Mouse (Mus musculus) heart, postnatal 0 days (tissue): Measurements from ENCODE around the gene Shank1. TPM values are rescaled to one million over a fixed set of nuclear protein-coding genes. Genes with fewer than 3 reads are reported as not detected.

ENCODE experiments used
- ATAC-seq: fragments of 200-750 bp; cut with Nextera tagmentation; 2 replicates; pipeline ENCODE4 v1.8.0; 2017; ENCODE audit warnings: low read depth, moderate number of reproducible peaks, moderate library complexity; ENCODE audit not compliant: insufficient read depth
- DNase-seq: peaks from one replicate; pipeline ENCODE4 v3.0.0-alpha.2; 2016; ENCODE audit warnings: low spot score
- H3K27ac ChIP-seq: fragments of 300-500 bp; sonication (generic); 2 replicates; pipeline ENCODE4 v1.5.1; 2014; ENCODE audit warnings: low read depth, mild to moderate bottlenecking
- H3K27me3 ChIP-seq: fragments of 300-500 bp; sonication (generic); 2 replicates; pipeline ENCODE4 v1.6.1; 2014; ENCODE audit warnings: low read length, mixed read lengths; ENCODE audit not compliant: control insufficient read depth, insufficient read depth
- H3K36me3 ChIP-seq: fragments of 300-500 bp; sonication (generic); replicated peaks from 2 replicates; pipeline ENCODE4 v1.6.1; 2014; ENCODE audit warnings: low read length, mixed read lengths; ENCODE audit not compliant: control insufficient read depth, insufficient read depth
- H3K4me1 ChIP-seq: fragments of 300-500 bp; sonication (generic); 2 replicates; pipeline ENCODE4 v1.6.1; 2014; ENCODE audit warnings: antibody characterized with exemption; ENCODE audit not compliant: control insufficient read depth, insufficient read depth
- H3K4me2 ChIP-seq: fragments of 300-500 bp; sonication (generic); 2 replicates; pipeline ENCODE4 v1.6.1; 2014; ENCODE audit warnings: low read depth, mild to moderate bottlenecking, low read length, moderate library complexity
- H3K4me3 ChIP-seq: fragments of 300-500 bp; sonication (generic); 2 replicates; pipeline ENCODE4 v1.5.1; 2014; ENCODE audit warnings: low read depth, low read length
- H3K9ac ChIP-seq: fragments of 300-500 bp; sonication (generic); replicated peaks from 2 replicates; pipeline ENCODE4 v1.6.1; 2014; ENCODE audit warnings: low read depth, low read length, mixed read lengths
- H3K9me3 ChIP-seq: fragments of 300-500 bp; sonication (generic); replicated peaks from 2 replicates; pipeline ENCODE4 v1.6.1; 2016; ENCODE audit warnings: low read length; ENCODE audit not compliant: control insufficient read depth
- CTCF ChIP-seq: IDR thresholded peaks from 2 replicates; pipeline ENCODE4 v1.5.1; 2016; ENCODE audit warnings: antibody characterized with exemption, control low read depth, low read depth
- EP300 ChIP-seq: IDR thresholded peaks from 2 replicates; pipeline ENCODE4 v1.6.1; 2016; ENCODE audit warnings: antibody characterized with exemption, low read depth
- WGBS: fragments of 180-500 bp; shearing (Covaris S2); extraction: QIAGEN DNeasy Blood & Tissue Kit; methylation state at CpG from one replicate; pipeline ENCODE4 v1.1.7; 2014; 5-methylcytosine and 5-hydroxymethylcytosine counted together
- polyA plus RNA-seq: library from polyadenylated mRNA; unstranded; fragments of >200 nt; fragmentation: Nextera tagmentation; extraction: Ambion mirVana; gene quantifications from 2 replicates; pipeline ENCODE4 v1.2.1, GENCODE M21; 2015
- total RNA-seq: library from RNA; depleted of rRNA; stranded (reverse); fragments of >200 nt; gene quantifications from 2 replicates; pipeline ENCODE4 v1.2.3, GENCODE M21; 2014; ENCODE audit warnings: low replicate concordance

Gene Shank1
- total and polyA plus RNA-seq, 2 experiments from 2014 or later: 0.36 to 0.61 TPM

DNA sequence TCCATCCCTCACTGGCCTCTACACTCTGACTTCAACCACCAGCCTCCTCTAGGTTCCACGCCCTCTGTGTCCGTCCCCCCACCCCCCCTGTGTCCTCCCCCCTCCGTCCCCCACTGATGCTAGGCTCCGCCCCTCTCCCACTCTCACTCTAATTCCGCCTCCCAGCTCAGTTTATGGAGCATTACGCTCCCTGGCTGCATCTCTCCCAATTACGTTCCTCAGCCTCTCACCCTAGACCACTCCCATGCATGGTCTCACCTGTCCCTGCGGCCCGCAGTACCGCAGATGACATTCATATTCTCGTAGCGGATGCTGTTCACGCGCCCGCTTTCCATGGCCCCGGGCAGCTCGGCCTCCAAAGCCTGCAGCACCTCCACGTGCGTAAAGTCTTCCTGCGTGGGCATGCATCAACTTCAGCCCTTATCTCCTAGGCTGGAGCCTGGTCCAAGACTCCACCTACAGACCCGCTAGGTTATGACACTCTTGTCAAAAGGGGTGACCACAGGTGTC lies 50.8 kb downstream of the Shank1 start:
- H3K36me3 ChIP-seq: no peaks in the 10 kb centered on the region
- peak overlapping the region; percentile 86; the same call in 1 of the 2 replicates for H3K4me2 ChIP-seq
- no peak overlapping the region for H3K4me3 ChIP-seq
- H3K9me3 ChIP-seq: no peaks in the 10 kb centered on the region
- H3K4me1 ChIP-seq: peaks cover 7% of the 10 kb centered on the region; the same call in 1 of the 2 replicates
- H3K27ac ChIP-seq: no peak overlapping the region
- no peak for TF ChIP-seq CTCF
- TF ChIP-seq EP300: no peak
- H3K27me3 ChIP-seq: peaks cover 32% of the 10 kb centered on the region
- 0 out of 2 replicates have a peak, but pooled peaks have one; percentile 3 for ATAC-seq
- no peak for DNase-seq
- H3K9ac ChIP-seq: no peak overlapping the region
- whole genome bisulfite sequencing: 11% methylated on average over 21 of the region's 21 CpGs

DNA sequence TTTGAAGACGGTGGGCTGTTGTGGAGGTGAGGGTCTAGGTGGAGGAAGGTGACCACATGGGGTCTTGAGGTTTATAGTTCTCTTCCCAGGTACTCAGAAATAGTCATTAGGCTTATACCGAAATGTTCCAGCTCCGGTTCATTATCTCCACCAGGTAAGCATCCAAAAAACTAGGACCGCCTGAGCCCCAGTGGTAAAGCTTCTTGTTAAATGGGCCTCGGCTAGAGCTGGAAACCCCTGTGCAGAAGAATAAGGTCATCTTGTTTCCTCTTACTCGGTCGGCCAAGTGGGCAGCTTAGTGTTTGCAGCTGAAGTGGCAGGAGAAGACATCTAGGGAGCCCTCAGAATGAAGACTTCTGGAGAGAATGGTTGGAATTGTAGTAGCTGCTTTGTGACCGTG lies 62.6 kb downstream of the Shank1 start:
- ATAC-seq: no peak
- Histone ChIP-seq H3K27ac (no peak overlapping the region), H3K36me3 (no peaks in the 10 kb centered on the region), H3K4me3 (no peak overlapping the region), H3K9ac (no peak overlapping the region), H3K4me2 (no peak overlapping the region), H3K9me3 (no peaks in the 10 kb centered on the region), H3K27me3 (no peaks in the 10 kb centered on the region), H3K4me1 (peaks cover 6% of the 10 kb centered on the region; the same call in 1 of the 2 replicates)
- TF ChIP-seq CTCF: no peak
- no peak for TF ChIP-seq EP300
- WGBS: 87% methylated on average over 8 of the region's 8 CpGs
- DNase-seq: no peak

DNA sequence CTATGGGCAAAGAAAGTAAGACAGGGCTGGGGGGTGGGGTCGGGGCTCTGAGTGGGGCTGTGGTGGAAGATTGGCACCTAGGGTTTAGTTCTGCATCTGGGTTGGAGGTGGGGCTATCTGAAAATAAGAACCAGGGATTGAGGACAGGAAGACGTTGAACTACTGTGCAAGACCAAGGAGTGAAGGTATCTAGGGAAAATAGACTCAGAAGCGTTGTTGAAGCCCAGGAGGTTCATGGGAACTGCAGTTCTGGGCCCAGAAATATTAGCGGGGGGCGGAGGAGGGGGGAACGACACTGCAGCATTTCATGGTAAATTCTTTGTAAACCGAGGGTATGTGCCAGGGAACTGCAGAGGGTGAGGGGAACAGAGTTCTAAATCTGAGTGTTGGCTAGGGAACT lies 63.4 kb downstream of the Shank1 start:
- Histone ChIP-seq H3K27ac (no peak overlapping the region), H3K9ac (no peak overlapping the region)
- ATAC-seq: no peak

DNA sequence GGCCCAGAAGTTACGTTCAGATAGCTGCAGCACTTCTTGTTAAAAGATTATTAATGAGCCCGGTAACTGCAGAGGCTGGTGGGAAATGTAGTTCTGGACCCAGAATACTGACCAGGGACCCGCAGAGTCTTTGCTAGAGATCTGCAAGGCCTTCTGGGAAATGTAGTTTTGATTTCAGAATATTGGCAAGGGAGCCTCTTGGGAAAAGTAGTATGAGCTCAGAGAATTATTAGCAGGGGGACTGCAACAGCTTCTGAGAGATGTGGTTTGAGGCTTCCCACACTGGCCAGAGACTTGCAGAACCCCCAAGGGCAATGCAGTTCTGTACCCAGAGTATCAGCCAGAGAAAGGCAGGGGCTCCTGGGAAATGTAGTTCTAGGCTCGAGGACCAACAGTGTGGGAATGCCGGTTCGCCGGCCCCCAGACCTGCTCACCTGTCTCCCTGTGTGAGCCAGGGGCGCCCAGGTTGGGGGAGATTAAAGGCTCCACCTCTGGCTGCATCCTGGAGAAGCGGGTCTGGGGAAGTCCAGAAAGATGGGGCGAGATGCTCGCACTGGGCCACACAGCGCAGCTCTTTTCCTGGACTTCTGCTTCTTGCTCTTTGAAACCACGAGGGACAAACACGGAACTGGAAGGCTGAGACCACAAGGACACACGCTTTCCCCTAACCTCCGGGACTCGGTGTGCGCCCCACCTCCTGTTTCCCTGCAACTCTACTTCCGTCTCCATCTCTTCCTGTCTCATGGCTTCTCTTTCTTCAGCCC lies 64.0 kb downstream of the Shank1 start:
- Histone ChIP-seq H3K4me1 (peaks cover 13% of the 10 kb centered on the region), H3K9me3 (no peaks in the 10 kb centered on the region), H3K27me3 (no peaks in the 10 kb centered on the region), H3K9ac (peak overlapping the region; percentile 27), H3K27ac (no peak overlapping the region), H3K4me2 (peak overlapping the region; percentile 78), H3K36me3 (no peaks in the 10 kb centered on the region), H3K4me3 (peak overlapping the region; percentile 52)
- ATAC-seq (peak; percentile 87), DNase-seq (peak; percentile 90)
- TF ChIP-seq CTCF: no peak
- no peak for TF ChIP-seq EP300
- 1% methylated on average over 19 of the region's 19 CpGs for WGBS

More for the DNA sequence above, 63.4 kb downstream of the Shank1 start:
- Histone ChIP-seq H3K4me1 (peaks cover 9% of the 10 kb centered on the region), H3K4me3 (peak overlapping the region; percentile 52), H3K27me3 (no peaks in the 10 kb centered on the region), H3K4me2 (peak overlapping the region; percentile 78), H3K36me3 (no peaks in the 10 kb centered on the region), H3K9me3 (no peaks in the 10 kb centered on the region)
- 10% methylated on average over 7 of the region's 7 CpGs for WGBS
- no peak for TF ChIP-seq CTCF
- TF ChIP-seq EP300: no peak
- no peak for DNase-seq

DNA sequence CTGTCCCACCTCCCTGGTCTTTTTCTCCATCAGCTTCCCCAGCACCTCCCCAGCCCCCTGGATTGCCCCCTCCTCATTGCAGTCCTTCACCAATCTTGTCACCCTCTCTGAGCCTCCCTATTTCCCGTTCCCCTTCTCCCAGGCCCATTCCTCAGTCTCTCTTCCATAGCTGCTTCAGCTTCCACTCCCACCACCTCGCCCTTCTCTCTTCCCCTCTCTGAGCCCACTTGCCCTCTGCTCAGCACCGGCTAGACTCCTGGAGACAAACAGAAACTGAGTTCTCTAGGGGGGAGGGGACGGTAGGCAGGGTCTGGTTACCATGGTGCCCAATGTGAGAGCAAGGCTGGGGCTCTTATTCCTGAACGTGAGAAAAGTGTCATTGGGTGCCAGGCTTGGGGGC lies 64.7 kb downstream of the Shank1 start:
- Histone ChIP-seq H3K9ac (no peak overlapping the region), H3K4me2 (peak overlapping the region; percentile 78), H3K27me3 (no peaks in the 10 kb centered on the region), H3K27ac (no peak overlapping the region), H3K4me3 (peak overlapping the region; percentile 52), H3K4me1 (peaks cover 13% of the 10 kb centered on the region), H3K9me3 (no peaks in the 10 kb centered on the region), H3K36me3 (no peaks in the 10 kb centered on the region)
- 12% methylated on average over 5 of the region's 5 CpGs for WGBS
- TF ChIP-seq EP300: no peak
- TF ChIP-seq CTCF: no peak
- DNase-seq (no peak), ATAC-seq (no peak)

DNA sequence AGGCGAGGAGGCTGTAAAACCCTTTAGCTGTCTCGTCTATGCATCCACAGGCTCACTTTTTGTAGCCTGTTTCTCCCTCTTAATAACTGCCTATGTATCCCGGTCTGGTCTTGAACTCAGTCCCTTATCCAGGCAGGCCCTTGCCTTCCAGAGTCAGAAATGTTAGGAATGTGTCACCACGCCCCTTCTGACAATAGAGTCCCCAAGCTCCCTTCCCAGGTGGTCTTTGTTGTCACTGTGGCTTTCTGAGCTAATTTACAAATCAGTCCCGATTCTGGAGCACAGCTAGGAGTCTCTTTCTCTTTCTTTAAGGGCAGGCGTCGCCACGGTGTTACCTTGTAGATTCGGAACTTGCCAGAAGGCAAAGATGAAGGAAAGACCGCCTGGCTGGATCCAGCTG lies 65.2 kb downstream of the Shank1 start:
- DNase-seq (no peak), ATAC-seq (no peak)
- H3K4me2 ChIP-seq: no peak overlapping the region
- WGBS: 14% methylated on average over 10 of the region's 10 CpGs
- H3K4me1 ChIP-seq: peaks cover 13% of the 10 kb centered on the region
- H3K27ac ChIP-seq: no peak overlapping the region
- H3K27me3 ChIP-seq: no peaks in the 10 kb centered on the region
- H3K9ac ChIP-seq: no peak overlapping the region
- no peaks in the 10 kb centered on the region for H3K9me3 ChIP-seq
- H3K36me3 ChIP-seq: no peaks in the 10 kb centered on the region
- H3K4me3 ChIP-seq: no peak overlapping the region
- TF ChIP-seq CTCF: no peak
- TF ChIP-seq EP300: no peak
